Mouse (Mus musculus): Measurements from ENCODE around the gene Gmppb. TPM values are rescaled to one million over a fixed set of nuclear protein-coding genes. Genes with fewer than 3 reads are reported as not detected.

Gmppb gene
- total RNA-seq, 4 experiments from 2014 or later: 23.5 to 31.6 (median 28.2) TPM

GRCm38 (mm10) chr9:108073141-108073930 is 24.3 kb downstream of the Gmppb start:
- no peak for DNase-seq

DNA sequence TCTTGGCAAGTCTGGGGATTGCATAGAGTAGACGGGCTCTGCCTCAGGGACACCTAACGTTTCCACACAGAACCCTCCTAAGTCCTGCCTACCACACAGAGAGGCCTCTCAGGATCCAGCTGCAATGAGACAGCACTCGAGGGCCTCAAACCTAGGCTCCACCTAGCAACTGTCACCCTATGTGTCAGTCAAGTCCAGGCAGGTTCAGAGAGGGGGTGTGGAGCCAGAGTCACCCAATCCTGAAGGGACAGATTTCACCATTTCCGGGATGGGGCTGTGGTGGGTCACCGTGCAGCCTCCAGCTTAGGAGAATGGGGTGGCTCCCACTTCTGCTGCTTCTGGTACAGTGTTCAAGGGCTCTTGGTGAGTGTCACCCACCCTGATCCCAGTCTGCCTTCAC is 31.1 kb downstream of the Gmppb start, which contains the start of gene Mst1:
TSS of gene Mst1 (plus strand) at position 269 of the 400 bp plus-strand sequence.
- no peak for DNase-seq

DNA sequence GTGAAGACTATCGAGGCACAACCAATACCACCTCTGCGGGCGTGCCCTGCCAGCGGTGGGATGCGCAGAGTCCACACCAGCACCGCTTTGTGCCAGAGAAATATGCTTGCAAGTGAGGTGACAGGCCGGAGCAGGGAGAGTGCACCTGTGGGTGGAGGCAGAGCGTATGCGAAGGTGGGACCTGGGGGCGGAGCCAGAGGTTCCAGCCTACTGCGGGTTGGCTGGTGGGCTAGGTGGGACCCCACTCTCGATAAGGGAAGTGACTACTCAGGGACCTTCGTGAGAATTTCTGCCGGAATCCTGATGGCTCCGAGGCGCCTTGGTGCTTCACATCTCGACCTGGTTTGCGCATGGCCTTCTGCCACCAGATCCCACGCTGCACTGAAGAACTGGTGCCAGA is 33.5 kb downstream of the Gmppb start:
- DNase-seq: no peak

DNA sequence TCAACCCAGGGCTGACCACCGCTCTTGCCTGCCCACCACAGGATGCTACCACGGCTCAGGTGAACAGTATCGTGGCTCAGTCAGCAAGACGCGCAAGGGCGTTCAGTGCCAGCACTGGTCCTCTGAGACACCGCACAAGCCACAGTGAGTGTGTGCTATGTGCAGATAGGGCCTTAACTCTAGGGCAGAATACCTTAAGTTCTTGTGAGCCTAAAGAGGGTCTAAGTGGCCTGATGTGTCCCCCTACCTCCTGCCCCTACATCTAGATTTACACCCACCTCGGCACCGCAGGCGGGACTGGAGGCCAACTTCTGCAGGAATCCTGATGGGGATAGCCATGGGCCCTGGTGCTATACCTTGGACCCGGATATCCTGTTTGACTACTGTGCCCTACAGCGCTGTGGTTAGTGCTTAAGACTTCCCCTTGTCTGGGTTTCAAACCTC is 34.0 kb downstream of the Gmppb start, which contains the start of gene Rnf123:
TSS of gene Rnf123 (minus strand) at position 359 of the 444 bp plus-strand sequence.
- DNase-seq: no peak

GRCm38 (mm10) chr9:108083561-108083960 is 34.5 kb downstream of the Gmppb start:
- DNase-seq: no peak

GRCm38 (mm10) chr9:108085261-108085660 is 36.2 kb downstream of the Gmppb start:
- DNase-seq: no peak

DNA sequence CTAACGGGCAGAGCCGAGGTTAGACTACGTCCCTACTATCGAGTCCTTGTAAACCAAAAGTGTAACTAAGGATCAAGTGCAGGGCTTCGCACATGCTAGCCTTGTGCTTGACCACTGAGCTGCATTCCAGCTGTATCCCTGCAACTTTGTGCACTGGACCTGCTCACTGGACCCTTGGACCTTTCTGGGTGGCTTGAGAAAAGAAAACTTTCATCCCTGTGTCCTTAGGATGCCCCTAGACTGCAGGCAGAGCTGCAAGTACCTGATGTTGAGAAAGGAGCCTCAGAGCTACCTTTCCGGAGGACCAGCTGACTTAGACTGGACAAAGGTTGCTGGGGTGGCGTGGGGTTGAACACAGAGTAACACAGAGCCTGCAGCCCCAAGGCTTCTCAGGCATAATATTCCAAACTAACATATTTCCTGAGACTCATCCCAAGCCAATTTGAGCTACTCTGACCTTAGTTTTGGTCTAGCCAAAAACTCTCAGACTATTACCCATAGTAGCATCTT is 41.6 kb downstream of the Gmppb start:
- no peak for DNase-seq

DNA sequence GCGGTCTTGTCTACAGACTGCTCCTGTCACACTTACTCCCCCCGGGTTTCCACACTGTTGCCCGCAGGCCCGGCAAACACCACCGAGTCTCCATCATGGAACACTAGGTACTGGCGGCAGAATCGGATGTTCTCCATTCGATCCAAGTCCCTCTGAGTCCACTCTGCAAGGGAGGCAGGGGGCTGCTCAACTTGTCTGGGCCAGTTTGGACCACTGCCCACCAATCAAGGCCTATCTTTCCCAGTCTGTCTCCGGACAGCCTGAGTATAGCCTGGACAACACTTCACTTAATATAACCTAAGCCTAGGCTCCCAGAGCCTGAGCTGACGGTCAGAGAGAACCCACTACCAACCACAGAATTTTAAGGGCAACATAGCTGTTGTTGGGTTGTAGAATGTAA is 44.5 kb downstream of the Gmppb start:
- DNase-seq: no peak

GRCm38 (mm10) chr9:108094184-108094941 is 45.3 kb downstream of the Gmppb start, which contains the start of gene Apeh:
TSS of gene Apeh (minus strand) at chr9:108094606.
- peak; percentile 94 for DNase-seq

DNA sequence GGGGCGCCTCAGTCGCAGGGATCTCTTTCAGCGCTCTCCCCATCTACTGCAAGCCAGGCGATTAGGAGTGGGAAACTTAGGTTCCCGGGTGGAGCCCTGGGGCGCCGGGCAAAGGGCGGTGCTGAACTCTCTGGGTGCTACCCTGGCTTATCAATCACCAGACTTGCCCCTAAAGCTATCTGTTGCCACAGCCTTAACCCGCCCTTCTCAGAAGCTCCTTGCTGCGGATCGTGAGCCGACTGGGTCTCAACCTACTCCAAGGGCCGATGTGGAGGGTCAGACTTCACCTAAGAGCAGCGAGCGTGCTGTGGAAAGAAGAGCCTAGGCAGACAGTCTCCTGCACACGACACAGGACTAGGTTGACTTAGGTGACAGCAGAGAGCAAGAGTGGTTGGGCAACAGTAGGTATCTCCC is 46.0 kb downstream of the Gmppb start:
- no peak for DNase-seq

- DNase-seq: no peak
Measured at GRCm38 (mm10) chr9:108095518-108095917, 46.5 kb downstream of the Gmppb start.

GRCm38 (mm10) chr9:108095949-108096712 is 47.1 kb downstream of the Gmppb start:
- DNase-seq: no peak

DNA sequence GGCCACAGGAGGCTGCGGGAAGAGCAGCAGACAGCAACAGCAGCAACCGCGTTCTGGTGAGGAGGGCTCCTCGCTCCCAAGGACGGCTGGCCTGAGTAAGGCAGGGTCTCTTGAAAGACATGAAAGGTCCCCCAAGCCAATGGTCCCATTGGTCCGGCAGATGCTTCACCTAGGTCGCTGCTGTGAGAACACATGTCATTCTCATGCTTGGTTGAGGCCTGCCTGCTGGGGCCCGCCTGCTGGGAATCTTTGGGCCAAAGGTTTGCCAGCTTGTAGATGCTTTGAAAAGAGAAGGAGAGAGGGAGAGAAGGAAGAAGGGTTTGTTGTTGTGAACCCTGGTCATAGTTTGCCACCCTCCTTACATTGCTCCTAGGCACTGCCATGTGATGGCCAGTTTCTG is 50.6 kb downstream of the Gmppb start:
- no peak for DNase-seq

Small RNA genes within 50 kb of the gene (microRNA-seq; reads per million reads assigned to microRNA genes)
- 0 reads per million in 2 experiments for gene Mir7088

Other genes starting within 250 kb of the Gmppb start
- gene Rbm6, start 176.0 kb upstream of the Gmppb start, total RNA-seq (2022): 10 to 100 TPM; 51.7 to 91.6 (median 58.9) TPM
- 10 to 100 TPM; 19.5 to 22.1 (median 20.1) TPM for gene Mon1a, start 161.1 kb upstream of the Gmppb start, total RNA-seq (2022)
- gene Mst1r, start 142.4 kb upstream of the Gmppb start, total RNA-seq (2022): 10 to 100 TPM; 10.3 to 28.6 (median 17.9) TPM
- gene Actl11, start 120.8 kb upstream of the Gmppb start, total RNA-seq (2022): not detected
- 10 to 100 TPM in 2 of 4 experiments, 1 to 10 TPM in 2; 6.4 to 11.1 (median 9.7) TPM for gene Camkv, start 113.6 kb upstream of the Gmppb start, total RNA-seq (2022)
- gene Traip, start 99.1 kb upstream of the Gmppb start, total RNA-seq (2022): 1 to 10 TPM; 2.2 to 7.0 (median 4.2) TPM
- 10 to 100 TPM; 17.4 to 48.9 (median 25.9) TPM for gene Uba7, start 73.7 kb upstream of the Gmppb start, total RNA-seq (2022)
- under 1 TPM in 3 of 4 experiments, not detected in 1; 0.32 to 0.43 (median 0.37) TPM for gene Gm20661, start 66.2 kb upstream of the Gmppb start, total RNA-seq (2022)
- 1 to 10 TPM; 4.7 to 6.0 (median 5.0) TPM for gene Inka1, start 63.4 kb upstream of the Gmppb start, total RNA-seq (2022)
- gene Cdhr4, start 56.7 kb upstream of the Gmppb start, total RNA-seq (2022): 1 to 10 TPM in 2 of 4 experiments, under 1 TPM in 2; 0.66 to 1.3 (median 1.0) TPM
- gene Gm20662, start 52.9 kb upstream of the Gmppb start, total RNA-seq (2022): 1 to 10 TPM in 3 of 4 experiments, not detected in 1; 3.8 to 7.4 (median 4.0) TPM
- 100 to 1,000 TPM; 138 to 184 (median 167) TPM for gene Ip6k1, start 46.7 kb upstream of the Gmppb start, total RNA-seq (2022)
- 1 to 10 TPM; 2.4 to 6.6 (median 4.1) TPM for gene Amigo3, start 3.9 kb downstream of the Gmppb start, total RNA-seq (2022)
- gene Mst1, start 31.2 kb downstream of the Gmppb start, total RNA-seq (2022): under 1 TPM in 1 of 4 experiments, not detected in 3; 0.10 TPM
- 100 to 1,000 TPM in 1 of 4 experiments, 10 to 100 TPM in 3; 68.2 to 108 (median 86.5) TPM for gene Rnf123, start 34.1 kb downstream of the Gmppb start, total RNA-seq (2022)
- 100 to 1,000 TPM; 104 to 125 (median 109) TPM for gene Apeh, start 45.4 kb downstream of the Gmppb start, total RNA-seq (2022)
- gene Bsn, start 141.1 kb downstream of the Gmppb start, total RNA-seq (2022): 1 to 10 TPM; 3.7 to 6.8 (median 6.4) TPM
- 100 to 1,000 TPM; 134 to 165 (median 148) TPM for gene Dag1, start 214.7 kb downstream of the Gmppb start, total RNA-seq (2022)
- 10 to 100 TPM; 29.5 to 49.1 (median 41.4) TPM for gene Nicn1, start 241.2 kb downstream of the Gmppb start, total RNA-seq (2022)
- 10 to 100 TPM in 2 of 4 experiments, 1 to 10 TPM in 2; 3.8 to 10.9 (median 7.1) TPM for gene Amt, start 247.6 kb downstream of the Gmppb start, total RNA-seq (2022)